Mouse (Mus musculus) intestine, embryonic 16.5 days (tissue): ENCODE data around the gene Ntm. TPM values are rescaled to one million over a fixed set of nuclear protein-coding genes. Genes with fewer than 3 reads are reported as not detected.

Source experiments
- ATAC-seq: fragments of 200-750 bp; cut with Nextera tagmentation; 2 replicates; pipeline ENCODE4 v1.8.0; 2017; ENCODE audit warnings: moderate TSS enrichment, moderate library complexity
- H3K27ac ChIP-seq: fragments of 300-500 bp; sonication (generic); 2 replicates; pipeline ENCODE4 v1.5.1; 2014; ENCODE audit warnings: mild to moderate bottlenecking, low read length
- H3K27me3 ChIP-seq: fragments of 300-500 bp; sonication (generic); replicated peaks from 2 replicates; pipeline ENCODE4 v1.6.1; 2014; ENCODE audit warnings: low read length, control low read depth, mixed read lengths; ENCODE audit not compliant: control insufficient read depth, insufficient read depth
- H3K36me3 ChIP-seq: fragments of 300-500 bp; sonication (generic); 2 replicates; pipeline ENCODE4 v1.6.1; 2014; ENCODE audit warnings: low read length, control low read depth; ENCODE audit not compliant: control insufficient read depth, insufficient read depth
- H3K4me1 ChIP-seq: fragments of 300-500 bp; sonication (generic); 2 replicates; pipeline ENCODE4 v1.6.1; 2014; ENCODE audit warnings: low read length, control low read depth, mixed read lengths; ENCODE audit not compliant: control insufficient read depth, insufficient read depth
- H3K4me2 ChIP-seq: fragments of 300-500 bp; sonication (generic); 2 replicates; pipeline ENCODE4 v1.6.1; 2014; ENCODE audit warnings: low read depth, low read length, control low read depth
- H3K4me3 ChIP-seq: fragments of 300-500 bp; sonication (generic); 2 replicates; pipeline ENCODE4 v1.5.1; 2014; ENCODE audit warnings: mild to moderate bottlenecking, low read length
- H3K9ac ChIP-seq: fragments of 300-500 bp; sonication (generic); 2 replicates; pipeline ENCODE4 v1.6.1; 2014; ENCODE audit warnings: low read depth, low read length
- H3K9me3 ChIP-seq: fragments of 300-500 bp; sonication (generic); 2 replicates; pipeline ENCODE4 v1.6.1; 2016; ENCODE audit warnings: low read length, control low read depth; ENCODE audit not compliant: control insufficient read depth
- WGBS: fragments of 180-500 bp; shearing (Covaris S2); extraction: QIAGEN DNeasy Blood & Tissue Kit; methylation state at CpG from one replicate; pipeline ENCODE4 v1.1.7; 2014; 5-methylcytosine and 5-hydroxymethylcytosine counted together
- polyA plus RNA-seq: library from polyadenylated mRNA; unstranded; fragments of >200 nt; fragmentation: Nextera tagmentation; extraction: Ambion mirVana; gene quantifications from 2 replicates; pipeline ENCODE4 v1.2.1, GENCODE M21; 2015

Ntm gene
- polyA plus RNA-seq, 1 experiment from 2014 or later: 5.5 TPM

DNA sequence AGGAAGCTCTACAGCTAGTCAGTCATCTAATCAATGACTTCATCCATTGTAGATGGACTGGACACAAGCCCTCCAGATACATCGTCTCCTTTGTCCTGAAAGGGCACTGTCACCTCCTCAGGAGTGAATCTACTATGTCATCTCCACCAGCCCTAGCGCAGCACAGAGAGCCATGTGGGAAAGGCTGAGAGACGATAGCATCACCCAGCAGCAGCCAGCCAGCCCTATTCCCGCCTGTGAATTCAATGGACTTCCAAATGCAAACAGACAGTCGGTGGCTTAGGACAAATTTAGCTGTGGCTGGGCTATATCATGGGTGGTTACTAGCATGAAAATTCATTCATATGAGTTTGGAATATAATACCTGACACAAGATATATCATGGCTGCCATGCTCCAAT lies 70.1 kb downstream of the Ntm start:
- no peak overlapping the region for H3K4me2 ChIP-seq
- H3K9me3 ChIP-seq: no peaks in the 10 kb centered on the region
- no peak overlapping the region for H3K4me3 ChIP-seq
- no peak overlapping the region for H3K27ac ChIP-seq
- no peaks in the 10 kb centered on the region for H3K4me1 ChIP-seq
- no peaks in the 10 kb centered on the region for H3K36me3 ChIP-seq
- 75% methylated on average over 5 of the region's 5 CpGs for WGBS
- no peaks in the 10 kb centered on the region for H3K27me3 ChIP-seq
- no peak for ATAC-seq
- H3K9ac ChIP-seq: no peak overlapping the region

DNA sequence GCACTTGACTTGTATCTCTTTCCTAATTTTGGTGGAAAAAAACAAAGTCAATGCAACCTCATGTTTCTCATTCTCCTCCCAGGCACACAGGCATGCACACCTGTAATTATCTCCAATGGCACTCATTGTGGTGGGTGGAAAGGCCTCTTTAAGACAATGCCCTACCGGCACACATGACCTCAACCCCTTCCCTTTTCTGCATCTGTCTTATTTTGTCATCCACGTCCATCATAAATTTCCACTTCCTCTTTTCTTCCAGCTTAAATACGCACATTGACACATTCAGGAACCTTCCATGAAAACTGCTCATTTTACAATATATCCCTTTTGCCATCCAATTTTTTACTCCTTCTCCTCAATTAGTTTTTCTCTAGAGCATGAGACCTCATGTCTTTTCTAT lies 74.2 kb downstream of the Ntm start:
- no peak for ATAC-seq
- 82% methylated on average over 3 of the region's 3 CpGs for WGBS

DNA sequence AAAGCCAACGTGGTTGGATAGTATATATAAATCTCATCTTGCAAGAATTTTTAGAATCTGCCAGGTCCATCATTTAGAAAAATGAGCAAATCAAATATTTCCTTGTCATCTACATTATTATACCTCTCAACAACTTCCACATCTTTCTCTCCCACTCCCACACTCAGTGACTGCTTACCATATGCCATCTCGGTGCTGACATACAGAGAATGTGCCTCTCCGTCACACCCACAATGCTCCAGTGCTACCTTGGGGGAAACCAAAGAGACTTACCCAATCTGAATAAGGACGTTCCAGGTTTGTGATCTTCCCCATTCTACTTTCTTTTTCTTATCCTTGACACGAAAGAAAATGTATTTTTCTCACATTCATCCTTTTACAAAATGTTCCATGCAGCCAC lies 75.0 kb downstream of the Ntm start:
- H3K27ac ChIP-seq: no peak overlapping the region
- no peak for ATAC-seq
- no peaks in the 10 kb centered on the region for H3K9me3 ChIP-seq
- H3K27me3 ChIP-seq: no peaks in the 10 kb centered on the region
- H3K4me3 ChIP-seq: no peak overlapping the region
- H3K4me2 ChIP-seq: no peak overlapping the region
- no peak overlapping the region for H3K9ac ChIP-seq
- no peaks in the 10 kb centered on the region for H3K36me3 ChIP-seq
- 76% methylated on average over 5 of the region's 5 CpGs for WGBS
- H3K4me1 ChIP-seq: no peaks in the 10 kb centered on the region

More for the DNA sequence above, 74.2 kb downstream of the Ntm start:
- no peaks in the 10 kb centered on the region for H3K36me3 ChIP-seq
- no peaks in the 10 kb centered on the region for H3K27me3 ChIP-seq
- H3K27ac ChIP-seq: no peak overlapping the region
- no peak overlapping the region for H3K4me2 ChIP-seq
- H3K4me1 ChIP-seq: no peaks in the 10 kb centered on the region
- no peak overlapping the region for H3K9ac ChIP-seq
- H3K4me3 ChIP-seq: no peak overlapping the region
- H3K9me3 ChIP-seq: no peaks in the 10 kb centered on the region

DNA sequence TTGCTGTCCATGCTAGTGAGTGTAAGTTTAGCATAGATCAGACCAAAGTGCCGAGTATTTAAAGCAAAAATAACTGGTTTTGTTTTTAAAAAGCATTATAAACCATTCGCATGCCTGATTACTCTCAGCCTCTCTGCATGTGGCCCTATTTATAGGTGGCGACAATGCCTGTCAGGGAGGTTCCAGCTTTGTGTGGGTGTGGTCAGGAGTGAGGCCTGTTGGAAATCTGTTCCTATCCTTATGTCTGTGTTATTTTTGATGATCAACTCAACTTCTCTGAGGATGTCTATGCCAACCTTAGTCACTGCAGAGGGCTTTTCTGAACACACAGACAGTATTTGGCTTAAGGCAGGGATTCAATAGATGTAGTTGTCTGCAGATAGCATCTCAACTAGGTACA lies 78.9 kb downstream of the Ntm start:
- 83% methylated on average over 3 of the region's 3 CpGs for WGBS
- ATAC-seq: no peak
- H3K4me2 ChIP-seq: no peak overlapping the region
- no peaks in the 10 kb centered on the region for H3K4me1 ChIP-seq
- no peak overlapping the region for H3K27ac ChIP-seq
- no peak overlapping the region for H3K4me3 ChIP-seq
- H3K9ac ChIP-seq: no peak overlapping the region
- H3K27me3 ChIP-seq: no peaks in the 10 kb centered on the region
- no peaks in the 10 kb centered on the region for H3K9me3 ChIP-seq
- H3K36me3 ChIP-seq: no peaks in the 10 kb centered on the region

DNA sequence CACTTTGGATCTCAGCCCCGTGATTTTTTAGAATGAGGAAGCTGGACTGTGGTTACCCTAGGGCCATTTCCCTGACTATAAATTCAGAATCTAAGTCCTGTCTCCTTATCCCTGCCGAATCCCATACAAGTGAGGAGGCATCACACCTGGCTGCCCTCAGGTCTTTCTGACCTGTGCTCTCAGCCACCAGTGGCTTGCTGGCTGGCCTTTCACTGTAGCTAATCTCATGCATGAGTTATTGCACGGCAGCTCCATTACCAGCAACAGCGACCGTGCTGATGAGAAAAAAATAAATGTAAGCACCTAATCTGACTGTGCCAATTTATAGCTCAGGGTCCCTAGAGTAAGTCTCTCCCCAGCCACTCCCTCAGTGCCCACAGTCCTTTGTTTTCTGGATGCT lies 81.3 kb downstream of the Ntm start:
- Histone ChIP-seq H3K27me3 (no peaks in the 10 kb centered on the region), H3K4me3 (no peak overlapping the region), H3K36me3 (no peaks in the 10 kb centered on the region), H3K27ac (no peak overlapping the region), H3K4me1 (no peaks in the 10 kb centered on the region), H3K9me3 (no peaks in the 10 kb centered on the region), H3K9ac (no peak overlapping the region), H3K4me2 (no peak overlapping the region)
- 67% methylated on average over 5 of the region's 5 CpGs for WGBS
- ATAC-seq: no peak

DNA sequence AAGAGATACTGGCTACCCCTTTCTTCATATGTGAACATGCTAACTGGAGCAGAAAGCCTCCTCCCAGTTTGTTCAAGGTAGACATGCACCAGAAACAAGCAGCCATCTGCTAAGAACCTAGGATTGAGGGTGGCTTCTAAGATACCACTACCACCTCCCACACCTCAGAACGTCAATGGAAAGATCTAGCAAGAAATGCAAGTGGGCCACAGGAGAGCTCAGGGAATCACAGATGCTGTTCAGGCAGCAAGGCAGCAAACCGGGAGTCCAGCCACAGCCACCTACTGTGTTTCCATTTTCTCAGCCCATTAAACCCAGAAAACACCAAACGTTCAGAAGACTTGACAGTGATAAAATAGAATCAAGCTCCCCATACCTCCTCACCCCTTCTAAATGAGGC lies 85.4 kb downstream of the Ntm start:
- no peaks in the 10 kb centered on the region; the same call in 1 of the 2 replicates for H3K4me1 ChIP-seq
- no peaks in the 10 kb centered on the region for H3K36me3 ChIP-seq
- H3K9ac ChIP-seq: no peak overlapping the region
- no peak overlapping the region for H3K27ac ChIP-seq
- ATAC-seq: no peak
- no peak overlapping the region for H3K4me2 ChIP-seq
- 67% methylated on average over 3 of the region's 3 CpGs for WGBS
- no peaks in the 10 kb centered on the region for H3K27me3 ChIP-seq
- H3K9me3 ChIP-seq: no peaks in the 10 kb centered on the region
- H3K4me3 ChIP-seq: no peak overlapping the region

DNA sequence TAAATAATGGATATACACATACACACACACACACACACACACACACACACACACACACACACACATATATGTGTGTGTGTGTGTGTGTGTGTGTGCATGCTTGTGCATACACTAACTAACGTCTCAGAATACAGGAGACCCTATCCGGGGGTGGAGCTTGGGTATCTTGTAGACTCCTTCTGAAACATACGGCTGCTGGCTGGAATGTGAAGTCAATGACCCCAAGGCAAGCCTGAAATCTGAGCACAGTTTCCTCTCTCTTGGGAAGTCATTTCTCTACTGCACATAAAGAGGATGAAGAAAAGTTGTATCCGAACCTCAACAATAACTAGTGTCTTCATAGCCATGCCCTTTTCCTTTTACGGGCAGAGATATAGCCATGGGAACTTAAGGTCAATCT lies 95.2 kb downstream of the Ntm start:
- Histone ChIP-seq H3K9me3 (no peaks in the 10 kb centered on the region), H3K4me2 (no peak overlapping the region), H3K9ac (no peak overlapping the region), H3K4me3 (no peak overlapping the region), H3K27ac (no peak overlapping the region), H3K4me1 (no peaks in the 10 kb centered on the region), H3K27me3 (no peaks in the 10 kb centered on the region), H3K36me3 (no peaks in the 10 kb centered on the region)
- WGBS: 55% methylated on average over 5 of the region's 5 CpGs
- no peak for ATAC-seq

DNA sequence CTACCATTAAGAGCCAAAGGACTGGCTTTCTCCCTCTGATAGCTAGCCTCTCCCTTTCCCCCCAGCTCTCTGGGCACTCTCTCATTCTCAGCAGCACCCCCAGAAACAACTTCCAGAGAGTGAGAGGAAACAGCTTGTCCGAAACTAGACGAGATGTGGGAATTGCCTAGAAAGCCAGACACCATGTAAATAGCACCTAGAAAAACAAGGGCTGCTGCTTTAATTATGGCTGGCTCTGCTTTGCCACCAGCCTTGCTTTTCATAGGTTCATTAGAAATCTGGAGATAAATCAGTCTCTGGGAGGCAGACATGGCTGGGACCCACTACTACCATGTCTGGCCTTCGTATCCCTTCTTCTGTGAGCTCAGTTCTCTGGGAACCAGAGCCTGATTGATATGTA lies 96.1 kb downstream of the Ntm start:
- H3K9me3 ChIP-seq: no peaks in the 10 kb centered on the region
- WGBS: 49% methylated on average over 3 of the region's 3 CpGs
- ATAC-seq: no peak
- no peaks in the 10 kb centered on the region for H3K27me3 ChIP-seq
- no peak overlapping the region for H3K9ac ChIP-seq
- H3K27ac ChIP-seq: no peak overlapping the region
- H3K4me3 ChIP-seq: no peak overlapping the region
- no peak overlapping the region for H3K4me2 ChIP-seq
- no peaks in the 10 kb centered on the region for H3K36me3 ChIP-seq
- no peaks in the 10 kb centered on the region for H3K4me1 ChIP-seq

DNA sequence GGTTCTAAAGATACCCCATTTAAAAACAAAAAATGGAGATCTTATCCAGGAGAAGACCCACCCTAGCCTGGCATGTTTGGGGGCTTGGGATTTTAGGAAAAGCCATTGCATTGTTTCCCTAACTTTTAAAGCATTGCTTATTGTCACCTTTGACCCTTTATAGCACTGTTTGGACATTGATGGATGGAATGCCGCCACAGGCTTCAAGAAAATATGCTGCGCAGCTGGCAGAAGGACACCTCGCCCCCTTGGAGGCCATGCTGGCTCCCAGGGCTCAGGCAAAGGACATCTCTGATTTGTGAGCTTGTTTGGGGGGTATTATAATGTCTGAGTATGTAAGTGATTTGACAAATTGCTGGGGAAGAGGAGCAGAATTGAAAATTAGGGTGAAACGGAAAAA lies 96.8 kb downstream of the Ntm start:
- Histone ChIP-seq H3K27ac (no peak overlapping the region), H3K9ac (no peak overlapping the region), H3K27me3 (no peaks in the 10 kb centered on the region), H3K9me3 (no peaks in the 10 kb centered on the region), H3K4me3 (no peak overlapping the region), H3K4me2 (no peak overlapping the region), H3K4me1 (no peaks in the 10 kb centered on the region), H3K36me3 (no peaks in the 10 kb centered on the region)
- ATAC-seq: no peak
- 49% methylated on average over 4 of the region's 4 CpGs for WGBS

DNA sequence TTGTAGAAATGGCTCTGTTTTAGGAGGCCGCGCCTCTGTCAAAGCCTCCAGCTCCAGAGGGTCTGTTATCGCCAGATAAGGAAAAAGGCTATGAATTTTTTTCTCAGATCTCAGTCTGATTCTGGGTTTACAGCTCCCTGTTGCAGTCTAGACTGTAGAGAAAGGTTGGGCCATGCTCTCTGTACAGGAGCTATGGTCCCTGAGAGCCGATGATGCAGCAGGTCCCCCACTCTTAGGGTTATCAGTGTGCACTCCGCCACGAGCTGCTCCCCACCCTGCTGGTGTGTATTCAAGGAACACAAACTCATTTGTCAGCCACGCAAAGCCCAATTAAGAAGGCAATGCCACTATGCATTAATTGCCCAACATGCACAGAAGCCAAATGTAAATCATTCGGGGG lies 97.4 kb downstream of the Ntm start:
- WGBS: 60% methylated on average over 8 of the region's 8 CpGs
- ATAC-seq: no peak
- H3K4me1 ChIP-seq: no peaks in the 10 kb centered on the region

More for the DNA sequence above, 97.4 kb downstream of the Ntm start:
- Histone ChIP-seq H3K9me3 (no peaks in the 10 kb centered on the region), H3K27ac (no peak overlapping the region), H3K4me3 (no peak overlapping the region), H3K27me3 (no peaks in the 10 kb centered on the region), H3K36me3 (no peaks in the 10 kb centered on the region), H3K9ac (no peak overlapping the region), H3K4me2 (no peak overlapping the region)
